Mouse (Mus musculus) adrenal gland, adult 2 months (tissue): ENCODE measurements around the gene Peak1. TPM values are rescaled to one million over a fixed set of nuclear protein-coding genes. Genes with fewer than 3 reads are reported as not detected.
"Not testable (repeated sequence)": the region's sequence is repeated elsewhere in the genome, so short reads cannot be mapped to it uniquely, and the experiment has no call there.

ENCODE experiments used
- DNase-seq: peaks from one replicate; pipeline ENCODE4 v3.0.0; 2021
- long read RNA-seq: library from polyadenylated mRNA; stranded (forward); transcript quantifications from one replicate; pipeline ENCODE4 v2.0.0, GENCODE M21; 2021
- polyA plus RNA-seq: library from polyadenylated mRNA; depleted of rRNA; stranded (reverse); fragments of >200 nt; gene quantifications from 2 replicates; pipeline ENCODE4 v1.2.3, GENCODE M21; 2012; rRNA removed
- total RNA-seq, 2 experiments: library from RNA; stranded (reverse); gene quantifications; 2 replicates each; pipeline ENCODE4 v1.2.3; 2021

Peak1 gene
- total RNA-seq = 10 to 100 TPM; 38.9 to 46.4 TPM
- 9.2 and 10.7 TPM in 2 replicates for polyA plus RNA-seq
- long read RNA-seq = 0 reads

DNA sequence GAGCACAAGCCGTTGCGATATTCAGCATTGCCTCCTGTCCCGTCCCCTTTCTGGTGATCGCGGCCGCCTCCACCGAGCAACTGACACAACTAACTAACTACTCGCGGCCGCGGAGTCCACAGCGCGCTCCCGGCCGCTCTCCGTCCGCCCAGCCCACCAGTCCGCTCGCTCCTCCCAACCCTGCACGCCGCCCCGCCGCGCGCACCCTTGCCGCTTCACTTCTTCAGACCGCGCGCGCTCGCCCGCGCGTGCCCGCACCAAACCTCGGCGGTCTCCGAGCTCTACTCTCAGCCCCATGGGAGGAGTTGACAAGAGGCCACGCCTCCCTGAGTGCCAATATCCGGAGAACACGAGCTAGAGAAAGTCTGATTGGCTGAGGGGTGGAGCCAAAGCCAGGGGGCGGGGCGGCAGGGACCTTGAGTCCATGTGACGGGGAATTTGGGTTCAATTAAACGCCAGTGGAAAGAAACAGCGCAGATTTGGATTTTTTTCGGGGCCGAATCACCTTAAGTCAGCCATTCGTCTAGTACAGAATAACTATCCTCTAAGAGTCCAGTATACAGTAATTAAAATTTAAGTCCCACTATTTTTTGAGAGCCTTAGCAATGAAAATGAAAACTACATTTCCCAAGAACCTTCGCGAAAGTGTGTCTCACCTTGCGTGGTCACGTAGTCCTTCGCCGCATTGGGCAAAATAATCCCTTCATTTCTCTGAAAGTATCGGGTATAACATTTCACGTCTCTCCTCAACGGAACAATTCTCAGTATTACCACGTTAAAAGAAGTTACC lies at the start of gene Peak1, which contains the start of gene Hmg20a:
TSS of gene Peak1 (minus strand) at position 120 of the 790 bp plus-strand sequence.
TSS of gene Hmg20a (plus strand) at position 662 of the 790 bp plus-strand sequence.
- DNase-seq = peak; percentile 100

GRCm38 (mm10) chr9:56466251-56466650 lies 48.4 kb upstream of the Peak1 start:
- no peak for DNase-seq

DNA sequence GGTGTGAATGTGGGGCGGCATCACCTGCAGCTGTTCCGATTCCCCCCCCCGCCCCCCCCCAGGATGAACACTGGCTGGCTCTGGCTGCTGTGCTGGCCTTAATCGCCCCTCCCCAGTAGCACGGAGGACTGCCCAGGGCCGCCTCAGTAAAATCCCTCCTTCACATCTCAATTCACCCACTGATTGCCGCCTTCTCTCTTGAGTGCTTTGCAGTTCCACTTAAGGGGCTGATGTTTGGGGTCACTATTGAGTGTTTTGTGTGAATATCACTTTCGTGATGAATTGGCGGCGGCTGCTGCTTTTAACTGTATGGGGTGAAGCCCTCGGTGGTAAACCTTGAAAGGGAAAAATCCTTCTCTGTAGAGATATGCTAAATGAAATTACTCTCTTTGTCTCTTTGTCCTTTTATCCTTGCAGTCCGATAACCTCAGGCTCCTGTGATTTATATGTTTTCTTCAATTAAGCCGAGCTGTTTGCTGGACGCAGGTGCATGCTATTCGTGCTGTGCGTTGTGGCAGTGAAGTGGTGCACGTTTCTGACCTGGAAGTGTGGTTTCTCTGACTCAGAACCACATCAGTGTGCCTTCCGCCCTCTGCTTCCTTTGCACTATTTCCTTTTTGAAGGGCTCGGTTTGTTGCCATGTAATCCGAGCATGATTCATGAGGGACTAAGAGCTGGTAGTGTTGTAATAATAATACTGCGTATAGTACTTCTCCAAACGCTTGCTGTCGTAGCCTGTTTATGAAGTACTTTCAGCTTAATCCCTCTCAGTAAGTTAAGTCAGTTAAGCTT lies 47.2 kb upstream of the Peak1 start:
- DNase-seq = peak; percentile 77

DNA sequence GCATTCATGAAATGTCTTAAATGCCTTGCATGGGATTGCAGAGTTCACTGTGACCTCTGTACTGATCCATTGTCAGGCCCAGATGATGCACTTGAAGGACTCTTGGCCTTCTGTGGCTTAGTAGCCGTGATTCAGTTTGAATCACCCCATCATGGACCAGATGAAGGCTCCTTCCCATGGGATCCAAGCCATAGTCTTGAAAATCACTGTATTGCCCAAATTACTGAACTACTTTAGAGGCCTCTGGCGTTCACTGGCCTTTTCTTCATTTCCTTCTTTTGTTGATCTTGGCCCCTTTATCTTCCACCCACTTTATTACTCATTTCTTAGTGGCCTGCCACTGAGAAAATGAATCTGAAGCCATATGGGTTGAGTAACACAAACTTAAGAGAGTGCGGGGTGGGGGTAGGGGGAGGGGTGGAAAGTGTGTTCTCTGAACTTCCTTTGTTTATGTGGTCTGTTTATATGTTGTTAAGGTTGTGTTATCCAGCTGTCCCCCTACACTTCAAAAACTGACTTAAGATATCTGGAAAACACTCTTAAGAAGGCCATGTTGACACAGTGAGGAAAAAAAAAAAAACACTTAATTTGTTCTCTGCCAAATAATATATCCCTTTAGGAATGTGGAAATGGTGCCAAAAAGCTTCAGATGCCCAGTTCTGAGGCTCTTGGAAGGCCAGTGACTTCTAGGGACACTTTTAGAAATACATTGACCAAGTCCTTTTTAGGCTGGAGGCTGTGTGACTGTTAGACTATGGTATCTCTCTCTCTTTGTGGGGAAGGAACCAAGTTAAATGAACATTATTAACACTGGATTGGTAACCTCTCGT lies 46.0 kb upstream of the Peak1 start:
- DNase-seq = peak; percentile 68

- DNase-seq = no peak
These were observed 45.2 kb upstream of the Peak1 start for GRCm38 (mm10) chr9:56463046-56463445.

DNA sequence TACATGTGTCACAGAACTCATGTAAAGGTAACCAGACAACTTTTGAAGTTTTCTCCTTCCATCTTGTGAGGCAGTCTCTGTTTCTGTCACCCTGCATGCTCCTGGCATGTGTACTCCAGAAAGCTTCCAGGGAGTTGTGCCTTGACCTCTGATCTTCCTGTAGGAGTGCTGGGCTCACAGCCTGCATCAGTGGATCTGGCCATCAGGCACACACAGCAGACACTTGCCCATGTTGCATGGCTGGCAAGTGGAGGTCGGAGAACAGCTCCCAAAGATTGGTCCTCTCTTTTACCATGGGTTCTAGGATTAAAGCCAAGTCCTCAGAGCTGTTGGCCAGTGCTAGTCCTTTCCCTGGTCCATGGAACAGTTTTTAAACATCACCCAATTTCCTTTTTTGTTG lies 44.7 kb upstream of the Peak1 start:
- peak; percentile 25 for DNase-seq

DNA sequence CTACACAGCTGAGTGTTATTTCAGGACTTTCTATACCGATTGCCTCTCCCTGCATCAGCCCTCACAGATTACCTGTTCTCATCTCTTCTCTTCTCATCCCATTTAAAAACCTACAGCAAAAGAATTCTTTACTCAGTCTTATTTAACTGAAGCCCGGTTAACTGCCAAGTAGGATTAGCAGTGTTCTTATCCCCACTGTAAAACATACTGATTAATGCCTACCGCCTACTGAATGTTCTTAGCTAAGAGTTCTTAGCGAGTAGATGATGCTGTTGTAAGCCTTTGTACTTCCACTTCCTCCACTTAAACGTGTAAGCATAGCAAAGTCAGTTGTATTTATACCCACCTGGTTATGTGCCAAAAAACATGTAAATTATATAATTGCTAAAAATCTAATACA lies 43.1 kb upstream of the Peak1 start:
- no peak for DNase-seq

DNA sequence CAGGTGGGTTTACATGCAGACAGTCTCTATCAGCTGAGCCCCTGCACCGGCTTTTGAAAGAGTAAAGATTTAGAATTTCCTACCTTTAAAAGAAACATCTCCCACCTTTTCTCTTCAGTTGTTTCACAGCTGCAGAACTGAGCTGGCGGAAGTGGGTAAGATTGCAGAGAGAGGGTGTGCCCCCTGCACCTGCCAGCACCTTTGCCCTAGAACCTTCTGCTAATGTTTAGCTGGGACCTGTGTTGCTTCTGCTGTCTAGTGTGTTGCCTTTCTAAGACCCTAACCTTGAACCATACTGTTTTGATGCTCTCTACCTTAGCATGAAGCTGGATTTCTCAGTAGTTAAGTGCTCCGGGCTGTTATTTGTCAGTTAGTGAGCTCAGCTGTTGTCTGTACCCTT lies 38.6 kb upstream of the Peak1 start:
- no peak for DNase-seq

DNA sequence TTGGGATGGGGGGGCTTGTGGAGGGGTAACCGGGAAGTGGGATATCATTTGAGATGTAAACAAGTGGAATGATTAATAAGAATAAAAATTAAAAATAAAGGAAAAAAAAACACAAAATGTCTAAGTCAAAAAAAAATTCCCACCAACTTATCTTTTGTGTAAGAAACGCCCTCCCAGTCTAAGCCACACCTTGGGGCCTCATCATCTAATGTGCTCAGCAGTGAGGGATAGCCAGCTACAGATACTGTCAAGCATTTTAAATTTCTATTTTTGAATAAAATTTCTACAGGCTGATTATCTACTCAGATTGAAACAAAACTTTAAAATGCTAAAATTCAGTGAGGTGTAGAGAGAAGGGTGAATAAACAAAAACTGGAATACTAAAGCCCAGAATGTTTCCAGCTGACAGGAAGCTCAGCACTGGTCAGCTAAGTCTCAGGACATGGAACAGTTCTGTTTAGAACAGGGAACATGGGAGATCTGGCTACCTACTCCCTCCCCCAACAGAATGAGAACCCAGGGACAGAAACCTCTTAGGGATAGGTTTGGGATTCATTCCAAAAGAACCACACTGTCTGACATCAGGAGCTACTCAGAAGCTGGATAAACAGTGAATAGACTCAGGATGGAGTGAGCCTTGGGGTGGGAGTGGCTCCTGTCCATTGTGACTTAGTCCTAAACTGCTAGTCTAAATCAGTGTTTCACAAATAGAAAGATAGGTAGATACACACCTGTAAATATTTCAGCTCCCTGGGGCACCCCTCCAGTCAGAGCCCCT lies 35.4 kb upstream of the Peak1 start:
- DNase-seq = no peak

DNA sequence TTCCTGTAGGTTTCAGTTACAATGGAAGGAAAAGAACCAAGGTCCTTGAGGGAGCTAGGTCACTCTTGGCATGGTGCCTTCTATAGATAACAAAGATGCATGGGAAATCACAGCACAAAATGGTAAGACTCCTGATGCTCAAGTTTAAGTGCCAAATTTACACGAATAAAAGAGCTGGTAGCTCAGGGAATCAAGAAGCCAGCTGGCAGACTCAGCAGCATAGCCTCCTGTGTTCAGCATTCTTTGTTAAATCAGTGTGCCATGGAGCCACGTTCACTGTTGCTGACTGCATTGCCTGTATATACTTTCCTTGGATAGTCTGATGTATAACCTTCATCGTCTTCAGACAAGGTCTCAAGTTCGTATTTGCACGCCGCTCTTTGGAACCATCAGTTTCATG lies 33.7 kb upstream of the Peak1 start:
- DNase-seq = no peak

- DNase-seq = no peak
These were observed 21.8 kb upstream of the Peak1 start for GRCm38 (mm10) chr9:56439699-56440098.

- not testable (repeated sequence) for DNase-seq
These were observed 19.5 kb upstream of the Peak1 start for GRCm38 (mm10) chr9:56437300-56437892.

DNA sequence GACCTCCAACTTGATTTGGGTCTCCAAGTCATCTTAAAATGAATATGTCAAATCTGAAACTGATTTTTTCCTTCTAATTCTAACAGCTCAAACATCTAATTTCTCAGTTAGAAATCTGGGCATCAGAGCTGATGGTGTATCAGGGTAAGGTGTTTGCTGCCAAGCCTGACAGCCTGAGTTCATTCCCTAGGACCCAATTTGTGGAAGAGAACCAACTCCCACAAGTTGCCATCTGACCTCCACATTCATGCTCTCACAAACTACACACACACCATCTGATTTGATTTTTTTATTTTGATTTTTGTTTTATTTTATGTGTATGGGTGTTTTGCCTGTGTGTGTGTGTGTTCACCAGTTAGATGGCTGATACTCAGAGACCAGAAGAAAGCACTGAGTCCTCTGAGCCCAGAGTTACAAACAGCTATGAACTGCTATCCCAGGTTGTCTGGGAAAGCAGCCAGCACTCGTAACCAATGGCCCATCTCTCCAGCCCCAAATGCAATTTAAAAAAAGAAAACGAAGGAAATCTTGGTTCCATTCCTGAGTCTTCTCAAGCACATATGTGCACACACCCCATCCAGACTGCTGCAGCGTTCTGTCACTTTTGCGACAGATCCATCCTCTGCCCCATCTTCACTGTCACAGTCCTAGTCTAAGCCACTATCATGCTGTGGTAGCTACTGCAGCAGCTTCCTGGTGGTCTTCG lies 18.1 kb upstream of the Peak1 start:
- no peak for DNase-seq

DNA sequence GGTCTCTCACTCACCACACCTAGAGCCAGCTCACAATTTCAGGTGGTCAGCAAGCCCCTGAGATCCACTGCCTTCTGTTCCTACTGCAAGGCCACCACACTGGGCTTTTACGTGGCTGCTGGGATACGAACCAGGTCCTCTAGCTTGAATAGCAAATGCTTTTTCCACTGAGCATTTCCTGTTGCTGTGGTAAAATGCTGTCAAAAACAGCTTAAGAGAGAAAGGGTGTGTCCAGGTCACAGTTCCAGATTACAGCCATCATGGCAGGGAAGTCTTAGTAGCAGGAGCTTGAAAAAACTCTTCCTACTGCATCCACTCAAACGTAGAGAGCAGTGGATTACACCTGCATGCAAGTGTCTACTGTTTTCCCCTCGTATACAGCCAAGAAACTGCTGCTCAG lies 7.0 kb upstream of the Peak1 start:
- DNase-seq = no peak

- no peak for DNase-seq
These were observed 4.1 kb upstream of the Peak1 start for GRCm38 (mm10) chr9:56421991-56422390.

DNA sequence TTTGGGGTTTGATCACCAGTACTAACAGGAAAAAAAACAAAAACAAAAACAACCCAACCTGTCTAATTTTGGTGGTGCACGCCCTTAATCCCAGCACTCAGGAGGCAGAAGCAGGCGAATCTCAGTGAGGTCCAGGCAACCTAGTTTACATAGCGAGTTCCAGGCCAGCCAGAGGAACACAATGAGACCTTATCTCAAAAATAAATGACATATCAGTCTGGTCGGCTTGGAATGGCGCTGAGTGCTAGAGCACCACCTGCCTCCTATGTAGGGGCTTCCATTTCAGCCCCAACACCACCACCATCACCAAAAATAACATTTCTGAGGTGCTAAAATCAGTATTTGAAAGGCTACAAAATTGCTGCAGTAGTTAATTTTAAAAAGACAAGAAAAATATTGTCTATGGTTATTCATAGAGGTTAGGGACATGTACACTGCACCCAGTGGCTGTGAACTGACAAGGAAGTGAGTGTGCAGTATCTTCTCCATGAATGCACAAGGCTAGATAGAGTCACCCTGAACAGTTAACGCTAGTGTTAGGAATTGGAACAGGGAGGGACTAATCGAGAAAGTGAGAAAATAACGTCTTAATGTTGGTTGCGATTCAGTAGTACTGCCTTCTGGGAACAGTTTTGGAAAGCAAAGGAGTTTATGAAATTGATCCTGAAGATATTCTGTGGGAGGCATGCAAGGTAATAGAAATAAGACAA lies 3.2 kb upstream of the Peak1 start:
- DNase-seq = no peak

DNA sequence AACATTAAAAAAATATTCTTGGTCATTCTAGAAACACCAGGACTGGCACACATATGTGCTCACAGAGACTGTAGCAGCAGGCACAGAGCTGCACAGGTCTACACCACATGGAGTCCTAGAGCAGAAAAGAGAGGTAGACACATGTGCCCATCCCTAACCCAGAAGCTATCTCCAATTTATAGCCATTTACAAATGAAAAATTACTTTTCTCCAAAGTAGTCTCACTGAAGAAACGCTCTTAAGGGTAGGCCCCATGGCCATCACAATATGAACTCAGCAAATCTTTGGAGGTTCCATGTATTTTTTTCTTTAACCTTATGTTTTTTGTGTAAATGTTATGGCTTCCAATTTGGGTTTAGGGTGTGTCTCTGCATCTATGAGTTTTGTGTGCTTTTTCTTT lies 2.4 kb upstream of the Peak1 start:
- DNase-seq = no peak

- peak; percentile 83 for DNase-seq
These were observed 922 bp upstream of the Peak1 start for GRCm38 (mm10) chr9:56418738-56419239.

DNA sequence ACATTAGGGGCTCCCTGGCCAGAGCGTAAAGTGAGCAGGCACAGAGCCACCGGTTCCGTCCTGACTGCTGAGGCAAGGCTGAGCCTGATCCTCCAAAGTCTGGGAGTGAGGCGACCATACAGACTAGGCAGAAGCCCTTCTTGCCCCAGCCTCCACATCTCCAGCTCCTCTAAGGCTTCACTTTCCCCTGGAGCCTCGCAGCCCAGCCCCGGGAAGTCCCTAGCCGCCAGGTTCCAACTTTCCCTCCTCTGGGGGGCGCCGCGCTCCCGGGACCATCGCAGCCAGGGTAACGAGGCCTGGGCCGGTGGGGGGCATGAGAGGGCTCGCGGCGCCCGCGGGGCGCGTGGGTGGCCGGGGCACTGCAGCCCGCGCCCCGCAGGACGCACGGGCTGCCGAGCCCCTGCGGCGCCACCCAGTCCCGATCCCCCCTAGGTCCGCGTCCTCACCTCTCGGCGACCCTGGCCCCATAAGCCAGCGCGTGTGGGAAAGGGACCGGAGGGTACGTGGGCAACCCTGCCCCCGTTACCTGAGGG lies 386 bp downstream of the Peak1 start:
- peak; percentile 92 for DNase-seq
